In genomic region chr1:51607437-51607855, GRCm38 (mm10) we compare ENCODE assay signal across 12 mouse cellular contexts.
A peak's percentile ranks its signal among the peaks of the same experiment; 100 is the strongest.
DNase-seq lines count a peak whose midpoint lies in the region; ATAC-seq lines count a peak whose summit lies in the region.
"Had no signal": no experiment of that assay in that cellular context is flagged by ENCODE, and none has a peak within 500 bp of the region (broad histone marks: within the 10 kb centered on the region; RNA-seq: fewer than 3 reads in every experiment).

No protein-coding gene starts in this region.

- ATAC-seq in hindbrain, embryonic 15.5 days (ENCODE audit: low FRiP score, low read depth) = peak; percentile 75; the same call in 1 of the 2 replicates
- ATAC-seq in neural tube, embryonic 14.5 days (ENCODE audit: low read depth) = peak; percentile 89
- ATAC-seq: intestine, embryonic 16.5 days had no signal

- DNase-seq in left cerebral cortex, postnatal 4 days = peak; percentile 47
- no peak for DNase-seq in left cerebral cortex, adult 11 months (ENCODE audit: low spot score)
- no peak for DNase-seq in forebrain, embryonic 10.5 days (ENCODE audit: extremely low spot score, low spot score)
- no peak for DNase-seq in spleen, postnatal 36 days (ENCODE audit: low spot score in 2 of 2)
- DNase-seq in ovary, postnatal 36 days (ENCODE audit: low spot score) = no peak
- DNase-seq: layer of hippocampus, postnatal 36 days had no signal

- H3K9me3 ChIP-seq in forebrain, embryonic 10.5 days = no peaks in the 10 kb centered on the region
- no peaks in the 10 kb centered on the region for H3K9me3 ChIP-seq in hindbrain, embryonic 15.5 days
- no peaks in the 10 kb centered on the region for H3K9me3 ChIP-seq in neural tube, embryonic 14.5 days (ENCODE audit: control insufficient read depth, low read length)
- H3K9me3 ChIP-seq: G1E had no signal

- intact Hi-C loops in left cerebral cortex, postnatal 4 days (cut with DNase I) = loop anchor here (10.0 kb wide), 1 partner anchor 273 kb away; no protein-coding TSS in a partner anchor

- H3K9ac ChIP-seq in hindbrain, embryonic 15.5 days = no peak overlapping the region
- H3K9ac ChIP-seq in neural tube, embryonic 14.5 days (replicated peaks; ENCODE audit: low read depth, low read length) = no peak overlapping the region

- 45% methylated on average over 8 of the region's 8 CpGs for WGBS in forebrain, embryonic 10.5 days
- 18% methylated on average over 8 of the region's 8 CpGs for WGBS in hindbrain, embryonic 15.5 days
- WGBS in neural tube, embryonic 14.5 days = 15% methylated on average over 8 of the region's 8 CpGs

- no peaks in the 10 kb centered on the region for H3K27me3 ChIP-seq in forebrain, embryonic 10.5 days (ENCODE audit: poor library complexity, severe bottlenecking)
- no peaks in the 10 kb centered on the region for H3K27me3 ChIP-seq in hindbrain, embryonic 15.5 days
- no peaks in the 10 kb centered on the region for H3K27me3 ChIP-seq in neural tube, embryonic 14.5 days (ENCODE audit: control insufficient read depth, insufficient read depth, low read length)

- peak overlapping the region; percentile 65; the same call in 1 of the 2 replicates for H3K27ac ChIP-seq in forebrain, embryonic 10.5 days
- H3K27ac ChIP-seq in hindbrain, embryonic 15.5 days (replicated peaks) = peak overlapping the region; percentile 23; the same call in 1 of the 2 replicates
- peak overlapping the region; percentile 55; the same call in 1 of the 2 replicates for H3K27ac ChIP-seq in neural tube, embryonic 14.5 days (ENCODE audit: low read depth, low read length)
- H3K27ac ChIP-seq: heart, adult 2 months had no signal

- no peak overlapping the region for H3K4me3 ChIP-seq in forebrain, embryonic 10.5 days
- no peak overlapping the region for H3K4me3 ChIP-seq in hindbrain, embryonic 15.5 days
- H3K4me3 ChIP-seq in neural tube, embryonic 14.5 days (ENCODE audit: low read depth, low read length) = no peak overlapping the region
- H3K4me3 ChIP-seq: heart, adult 2 months; myocyte had no signal

- H3K4me2 ChIP-seq in hindbrain, embryonic 15.5 days = no peak overlapping the region
- peak overlapping the region; percentile 1; the same call in 1 of the 2 replicates for H3K4me2 ChIP-seq in neural tube, embryonic 14.5 days (ENCODE audit: low read depth, low read length)

- no peaks in the 10 kb centered on the region for H3K36me3 ChIP-seq in forebrain, embryonic 10.5 days (replicated peaks)
- no peaks in the 10 kb centered on the region for H3K36me3 ChIP-seq in hindbrain, embryonic 15.5 days
- no peaks in the 10 kb centered on the region for H3K36me3 ChIP-seq in neural tube, embryonic 14.5 days (ENCODE audit: control insufficient read depth, insufficient read depth, low read length)
- H3K36me3 ChIP-seq: G1E had no signal

- peaks cover 20% of the 10 kb centered on the region for H3K4me1 ChIP-seq in forebrain, embryonic 10.5 days
- peaks cover 12% of the 10 kb centered on the region for H3K4me1 ChIP-seq in hindbrain, embryonic 15.5 days (replicated peaks)
- peaks cover 12% of the 10 kb centered on the region; the same call in 1 of the 2 replicates for H3K4me1 ChIP-seq in neural tube, embryonic 14.5 days (ENCODE audit: control insufficient read depth, insufficient read depth, low read length)
